Mouse (Mus musculus): ENCODE measurements at regions not wholly inside any gene's neighbourhood (a gene's known extent, or its start where the extent isn't known, plus 50 kb on each side); places are given as distances from the start of the nearest gene placed in this dataset.

- no peak for TF ChIP-seq CTCF (IDR thresholded peaks at IDR 0.05; ENCODE audit: low read depth, low read length)
- no peak for TF ChIP-seq POLR2A (IDR thresholded peaks at IDR 0.05; ENCODE audit: insufficient read depth, low read length)
These were observed 210.6 kb upstream of the Spred2 start for GRCm38 (mm10) chr11:19713597-19713996.
